Mouse (Mus musculus) bone marrow, adult 2 months (tissue): Measurements from ENCODE around the gene Grasp. TPM values are rescaled to one million over a fixed set of nuclear protein-coding genes. Genes with fewer than 3 reads are reported as not detected.

Source experiments
- H3K27ac ChIP-seq: fragments of 200-500 bp; 2 replicates; pipeline ENCODE4 v1.5.1; 2012; ENCODE audit warnings: low read depth, mild to moderate bottlenecking, control low read depth, inconsistent platforms, low read length; ENCODE audit not compliant: control insufficient read depth, poor library complexity, insufficient read depth
- H3K4me1 ChIP-seq: fragments of 200-500 bp; 2 replicates; pipeline ENCODE4 v1.6.1; 2011; ENCODE audit warnings: low read length; ENCODE audit not compliant: control insufficient read depth, insufficient read depth
- H3K4me3 ChIP-seq: fragments of 200-500 bp; replicated peaks from 2 replicates; pipeline ENCODE3; 2011; ENCODE audit warnings: mild to moderate bottlenecking, low read depth, low read length, control low read depth; ENCODE audit not compliant: control insufficient read depth
- CTCF ChIP-seq: fragments of 200-500 bp; IDR thresholded peaks from 2 replicates; pipeline ENCODE4 v1.5.1; 2011; ENCODE audit warnings: low read length, control low read depth; ENCODE audit not compliant: control insufficient read depth, insufficient read depth
- POLR2A ChIP-seq: fragments of 200-500 bp; IDR thresholded peaks from 2 replicates; pipeline ENCODE4 v1.6.1; 2011; ENCODE audit warnings: low read depth, mild to moderate bottlenecking, control low read depth, low read length, borderline replicate concordance; ENCODE audit not compliant: control insufficient read depth
- WGBS: fragments of 180-500 bp; shearing (Covaris S2); methylation state at CpG from one replicate; pipeline ENCODE4 v1.1.7; 2018; 5-methylcytosine and 5-hydroxymethylcytosine counted together
- polyA plus RNA-seq: library from polyadenylated mRNA; stranded (reverse); fragments of >200 nt; gene quantifications from 2 replicates; pipeline ENCODE4 v1.2.4, GENCODE M21; 2011; ENCODE audit warnings: low replicate concordance; ENCODE audit not compliant: missing spikeins, insufficient read depth, insufficient read length

Grasp gene
- polyA plus RNA-seq, 1 experiment, result 2.5 TPM

DNA sequence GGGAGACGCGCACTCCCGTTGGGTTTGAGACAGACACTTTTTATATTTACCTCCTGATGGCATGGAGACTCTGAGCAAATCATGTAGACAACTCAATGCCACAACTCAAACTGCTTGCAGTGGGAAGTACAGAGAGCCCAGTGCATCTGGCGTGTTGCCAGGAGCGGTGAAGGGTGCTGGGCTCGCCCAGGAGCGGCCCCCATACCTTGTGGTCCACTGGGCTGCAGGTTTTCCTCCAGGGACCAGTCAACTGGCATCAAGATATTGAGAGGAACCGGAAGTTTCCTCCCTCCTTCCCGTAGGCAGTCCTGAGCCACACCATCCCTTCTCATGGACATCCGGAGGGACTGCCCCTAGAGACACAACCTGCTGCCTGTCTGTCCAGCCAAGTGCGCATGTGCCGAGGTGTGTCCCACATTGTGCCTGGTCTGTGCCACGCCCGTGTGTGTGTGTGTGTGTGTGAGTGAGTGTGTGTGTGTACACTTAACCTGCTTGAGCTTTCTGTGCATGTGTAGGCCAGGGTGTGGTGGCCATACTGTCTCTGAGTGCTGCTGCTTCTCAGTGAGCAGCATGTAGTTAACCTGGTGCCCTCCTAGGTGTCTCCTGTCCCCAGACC is 12.9 kb upstream of the Grasp start:
- Histone ChIP-seq H3K4me1 (no peaks in the 10 kb centered on the region), H3K4me3 (no peak overlapping the region), H3K27ac (no peak overlapping the region)
- 87% methylated on average over 14 of the region's 14 CpGs for WGBS
- no peak; the same call in 1 of the 2 replicates for TF ChIP-seq CTCF
- no peak for TF ChIP-seq POLR2A

GRCm38 (mm10) chr15:101212435-101212834 is 11.6 kb upstream of the Grasp start:
- WGBS, result 81% methylated on average over 14 of the region's 14 CpGs
- no peak overlapping the region for H3K27ac ChIP-seq
- TF ChIP-seq CTCF, result no peak
- TF ChIP-seq POLR2A, result no peak
- no peak overlapping the region for H3K4me3 ChIP-seq
- no peaks in the 10 kb centered on the region for H3K4me1 ChIP-seq

- Histone ChIP-seq H3K27ac (no peak overlapping the region), H3K4me3 (no peak overlapping the region), H3K4me1 (no peaks in the 10 kb centered on the region)
- TF ChIP-seq POLR2A (no peak), CTCF (no peak)
- 68% methylated on average over 2 of the region's 2 CpGs for WGBS
Measured at GRCm38 (mm10) chr15:101215136-101215535, 8.9 kb upstream of the Grasp start.

- Histone ChIP-seq H3K4me1 (no peaks in the 10 kb centered on the region), H3K4me3 (no peak overlapping the region), H3K27ac (no peak overlapping the region)
- 73% methylated on average over 4 of the region's 4 CpGs for WGBS
- TF ChIP-seq CTCF (no peak), POLR2A (no peak)
Measured at GRCm38 (mm10) chr15:101216036-101216435, 8.0 kb upstream of the Grasp start.

DNA sequence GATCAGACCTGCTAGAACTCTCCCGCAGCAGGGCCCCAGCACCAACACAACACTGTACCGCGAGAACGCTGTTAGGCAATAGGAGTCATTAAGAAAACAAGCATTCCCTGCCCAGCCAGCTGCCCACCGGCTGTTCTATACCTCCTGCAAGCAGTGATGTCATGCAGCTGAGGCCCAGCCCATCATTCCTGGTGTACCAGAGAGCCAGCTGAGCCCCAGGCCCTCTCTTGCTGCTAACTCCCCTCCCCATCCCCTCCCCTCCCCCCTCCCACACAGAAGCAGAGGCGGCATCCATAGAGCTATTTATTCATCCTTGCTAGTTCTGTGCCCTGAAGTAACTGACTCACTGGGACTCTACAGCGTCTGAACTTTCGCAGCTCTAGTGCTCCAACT is 3.1 kb upstream of the Grasp start:
- Histone ChIP-seq H3K4me1 (no peaks in the 10 kb centered on the region), H3K27ac (no peak overlapping the region), H3K4me3 (no peak overlapping the region)
- WGBS, result 51% methylated on average over 8 of the region's 8 CpGs
- no peak for TF ChIP-seq CTCF
- TF ChIP-seq POLR2A, result no peak

DNA sequence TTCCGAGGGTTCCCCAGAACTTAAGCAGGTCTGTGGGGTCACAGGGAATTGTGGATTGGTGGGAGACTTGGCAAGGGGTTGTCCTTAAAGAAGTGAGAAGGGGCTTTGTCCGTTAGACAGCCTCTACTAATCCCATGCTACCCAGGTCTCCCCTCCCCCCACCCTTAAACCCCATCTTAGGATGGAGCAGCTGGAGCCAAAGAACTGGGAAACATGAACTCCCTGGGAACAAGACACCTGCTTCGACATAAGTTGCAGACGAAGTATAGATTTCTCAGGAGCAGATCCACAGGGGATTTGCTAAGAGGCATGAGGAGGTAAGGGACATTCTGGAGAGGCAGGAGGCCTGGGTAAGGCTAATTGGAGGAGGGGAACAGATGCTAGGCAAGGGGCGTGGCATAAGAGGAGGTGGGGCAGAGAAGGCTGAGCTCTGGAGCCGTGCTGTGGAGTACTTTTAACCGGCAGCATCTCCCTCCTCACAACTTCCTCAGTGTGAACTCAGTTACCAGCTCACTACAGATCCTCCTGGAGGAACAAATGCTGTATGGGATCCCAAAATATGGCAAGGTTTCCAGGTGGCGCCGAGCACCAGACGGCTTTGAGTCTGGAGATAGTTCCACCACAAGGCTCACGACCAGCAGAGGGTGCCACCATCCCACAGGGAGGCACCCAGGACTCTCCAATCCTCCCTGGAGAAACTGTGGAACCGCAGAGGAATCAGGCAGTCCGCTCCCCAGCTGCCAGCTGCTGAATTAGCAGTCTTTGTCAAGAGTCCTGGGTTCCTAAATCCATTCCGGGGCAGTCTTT is 2.5 kb upstream of the Grasp start:
- H3K27ac ChIP-seq, result no peak overlapping the region
- H3K4me3 ChIP-seq, result no peak overlapping the region
- no peaks in the 10 kb centered on the region for H3K4me1 ChIP-seq
- 17% methylated on average over 14 of the region's 14 CpGs for WGBS
- TF ChIP-seq POLR2A (no peak), CTCF (peak; percentile 64)

GRCm38 (mm10) chr15:101222897-101223482 is 998 bp upstream of the Grasp start:
- no peak overlapping the region for H3K4me3 ChIP-seq
- WGBS, result 27% methylated on average over 13 of the region's 13 CpGs
- no peak overlapping the region for H3K27ac ChIP-seq
- H3K4me1 ChIP-seq, result no peaks in the 10 kb centered on the region
- TF ChIP-seq CTCF (no peak), POLR2A (no peak)

GRCm38 (mm10) chr15:101223596-101223995 is 392 bp upstream of the Grasp start:
- 1% methylated on average over 5 of the region's 5 CpGs for WGBS
- Histone ChIP-seq H3K4me1 (no peaks in the 10 kb centered on the region), H3K4me3 (no peak overlapping the region), H3K27ac (no peak overlapping the region)
- TF ChIP-seq CTCF (no peak), POLR2A (no peak)

DNA sequence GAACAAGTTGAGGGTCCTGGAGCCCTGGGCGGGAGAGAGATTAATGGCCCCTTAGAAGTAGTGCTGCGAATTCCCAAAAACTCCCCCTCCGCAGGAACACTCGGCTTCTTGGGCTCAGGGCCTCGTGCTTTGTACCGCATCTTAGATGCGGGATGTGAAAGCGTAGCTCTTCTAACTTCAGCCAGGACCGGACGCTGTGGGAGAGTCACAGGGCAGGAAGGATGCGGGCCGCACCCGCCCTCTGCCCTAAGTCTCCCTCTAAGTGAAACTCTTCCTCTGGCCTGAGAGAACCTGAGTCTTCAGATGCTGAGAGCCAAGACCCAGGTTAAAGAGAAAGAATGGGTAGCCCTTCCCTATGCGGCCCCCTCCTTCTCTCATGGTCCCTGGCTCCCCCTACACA is 989 bp downstream of the Grasp start:
- no peak overlapping the region for H3K4me3 ChIP-seq
- 3% methylated on average over 14 of the region's 14 CpGs for WGBS
- no peak overlapping the region for H3K27ac ChIP-seq
- no peaks in the 10 kb centered on the region for H3K4me1 ChIP-seq
- no peak for TF ChIP-seq POLR2A
- TF ChIP-seq CTCF, result no peak
